Mouse (Mus musculus) adipocyte (in vitro differentiated cells): Measurements from ENCODE around the gene Atxn3.
A peak's percentile ranks its signal among the peaks of the same experiment; 100 is the strongest.
"Not testable (repeated sequence)": the region's sequence is repeated elsewhere in the genome, so short reads cannot be mapped to it uniquely, and the experiment has no call there.

Source experiments
- DNase-seq: peaks from one replicate; pipeline ENCODE4 v3.0.0-alpha.2; 2016; ENCODE audit warnings: low spot score

Gene Atxn3

GRCm38 (mm10) chr12:101958556-101958955 is 510 bp upstream of the Atxn3 start:
- DNase-seq, result no peak

- peak; percentile 57 for DNase-seq
Measured at GRCm38 (mm10) chr12:101957079-101957941, 736 bp downstream of the Atxn3 start.

GRCm38 (mm10) chr12:101955821-101956220 is 2.2 kb downstream of the Atxn3 start:
- DNase-seq, result not testable (repeated sequence)

- peak; percentile 54 for DNase-seq
Measured at GRCm38 (mm10) chr12:101948801-101949200, 9.2 kb downstream of the Atxn3 start.

- DNase-seq, result no peak
Measured at GRCm38 (mm10) chr12:101947986-101948385, 10.1 kb downstream of the Atxn3 start.

- no peak for DNase-seq
Measured at GRCm38 (mm10) chr12:101937572-101937971, 20.5 kb downstream of the Atxn3 start.

GRCm38 (mm10) chr12:101935223-101935622 is 22.8 kb downstream of the Atxn3 start:
- DNase-seq, result peak; percentile 34

- no peak for DNase-seq
Measured at GRCm38 (mm10) chr12:101928423-101928822, 29.6 kb downstream of the Atxn3 start.

- no peak for DNase-seq
Measured at GRCm38 (mm10) chr12:101922313-101922712, 35.7 kb downstream of the Atxn3 start.

- DNase-seq, result peak; percentile 54
Measured at GRCm38 (mm10) chr12:101919847-101920246, 38.2 kb downstream of the Atxn3 start.

- no peak for DNase-seq
Measured at GRCm38 (mm10) chr12:101917165-101917564, 40.9 kb downstream of the Atxn3 start.

GRCm38 (mm10) chr12:101912626-101913490 is 45.2 kb downstream of the Atxn3 start, which contains the start of gene Trip11:
Trip11 (minus strand) TSS chr12:101913267.
- peak; percentile 86 for DNase-seq

- DNase-seq, result no peak
Measured at GRCm38 (mm10) chr12:101911346-101911745, 46.7 kb downstream of the Atxn3 start.

GRCm38 (mm10) chr12:101910360-101910759 is 47.7 kb downstream of the Atxn3 start:
- no peak for DNase-seq

- DNase-seq, result no peak
Measured at GRCm38 (mm10) chr12:101905817-101906216, 52.2 kb downstream of the Atxn3 start.

GRCm38 (mm10) chr12:101904906-101905305 is 53.1 kb downstream of the Atxn3 start:
- no peak for DNase-seq

- DNase-seq, result no peak
Measured at GRCm38 (mm10) chr12:101904170-101904569, 53.9 kb downstream of the Atxn3 start.

GRCm38 (mm10) chr12:101899671-101900245 is 58.3 kb downstream of the Atxn3 start:
- no peak for DNase-seq

GRCm38 (mm10) chr12:101898966-101899365 is 59.1 kb downstream of the Atxn3 start:
- no peak for DNase-seq

GRCm38 (mm10) chr12:101897113-101897512 is 60.9 kb downstream of the Atxn3 start:
- no peak for DNase-seq

- DNase-seq, result no peak
Measured at GRCm38 (mm10) chr12:101893296-101893695, 64.8 kb downstream of the Atxn3 start.

- DNase-seq, result no peak
Measured at GRCm38 (mm10) chr12:101892832-101893231, 65.2 kb downstream of the Atxn3 start.
